Mouse (Mus musculus): Measurements from ENCODE around the gene Pcsk4.

- TF ChIP-seq CTCF (IDR thresholded peaks at IDR 0.05; ENCODE audit: control insufficient read depth, insufficient read depth, insufficient read length), result no peak
- TF ChIP-seq MAX (IDR thresholded peaks at IDR 0.05), result no peak
- no peak for TF ChIP-seq MYOG (IDR thresholded peaks at IDR 0.05; ENCODE audit: control insufficient read depth, extremely low read depth, insufficient read length)
- TF ChIP-seq MYOD1 (IDR thresholded peaks at IDR 0.05; ENCODE audit: control insufficient read depth, insufficient read length, low read depth), result no peak
- TF ChIP-seq USF1 (IDR thresholded peaks at IDR 0.05; ENCODE audit: low read depth), result no peak
Measured at GRCm38 (mm10) chr10:80316359-80316781, 12.9 kb downstream of the Pcsk4 start.
